ENCODE assay signal across 8 mouse cellular contexts in the genomic region with DNA sequence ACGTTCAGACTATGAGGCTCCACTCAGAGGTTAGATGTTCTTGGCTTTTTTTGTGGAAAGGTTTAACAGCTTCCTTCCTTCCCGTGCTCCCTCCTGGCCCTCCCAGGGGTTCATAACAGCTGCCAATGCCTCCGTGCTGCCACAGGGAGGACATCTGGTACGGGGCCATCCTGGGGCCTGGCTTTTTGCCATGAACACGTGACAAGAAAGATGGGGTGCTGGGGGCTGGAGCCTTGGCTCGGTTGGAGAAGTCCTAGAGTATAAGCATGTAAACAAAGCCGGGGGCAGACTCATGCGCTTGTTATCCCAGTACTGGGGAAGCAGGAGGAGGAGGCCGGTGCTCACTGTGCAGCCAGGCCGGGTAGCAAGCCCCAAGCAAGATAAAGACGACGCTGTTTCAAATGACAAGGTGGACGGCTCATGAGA.
DNase-seq lines count a peak whose midpoint lies in the region; ATAC-seq lines count a peak whose summit lies in the region.

No protein-coding gene starts in this region.

- H3K27me3 ChIP-seq in embryonic facial prominence, embryonic 12.5 days, result no peaks in the 10 kb centered on the region
- no peaks in the 10 kb centered on the region for H3K27me3 ChIP-seq in heart, embryonic 14.5 days (ENCODE audit: control insufficient read depth, insufficient read depth, low read length)
- no peaks in the 10 kb centered on the region for H3K27me3 ChIP-seq in kidney, embryonic 15.5 days

- peak; percentile 39 for DNase-seq in right cerebral cortex, postnatal 4 days
- DNase-seq in right cerebral cortex, postnatal 25 days, result no peak
- DNase-seq in lung, postnatal 36 days, result peak; percentile 85
- DNase-seq in skeletal muscle tissue, adult 2 months (ENCODE audit: low read depth, low spot score), result peak; percentile 64
- no peak for DNase-seq in left cerebral cortex, adult 9 months (ENCODE audit: low spot score in 2 of 2)

- no peaks in the 10 kb centered on the region for H3K9me3 ChIP-seq in embryonic facial prominence, embryonic 12.5 days
- no peaks in the 10 kb centered on the region for H3K9me3 ChIP-seq in heart, embryonic 14.5 days (ENCODE audit: control insufficient read depth, low read length)
- no peaks in the 10 kb centered on the region for H3K9me3 ChIP-seq in kidney, embryonic 15.5 days (replicated peaks)

- no peak overlapping the region for H3K9ac ChIP-seq in embryonic facial prominence, embryonic 12.5 days
- H3K9ac ChIP-seq in heart, embryonic 14.5 days (ENCODE audit: low read length), result no peak overlapping the region
- no peak overlapping the region for H3K9ac ChIP-seq in kidney, embryonic 15.5 days

- no peak for ATAC-seq in embryonic facial prominence, embryonic 12.5 days (ENCODE audit: insufficient number of reproducible peaks, insufficient read depth, low FRiP score, low TSS enrichment)
- peak; percentile 64 for ATAC-seq in heart, embryonic 14.5 days (ENCODE audit: insufficient number of reproducible peaks, insufficient read depth, low FRiP score, low read depth)
- peak; percentile 64 for ATAC-seq in kidney, embryonic 15.5 days (replicated peaks; ENCODE audit: low FRiP score)

- no peak overlapping the region for H3K4me3 ChIP-seq in embryonic facial prominence, embryonic 12.5 days
- H3K4me3 ChIP-seq in heart, embryonic 14.5 days (ENCODE audit: control insufficient read depth in 1 of 2, insufficient read depth in 1 of 2, low read depth in 1 of 2, low read length in 2 of 2), result no peak overlapping the region
- no peak overlapping the region for H3K4me3 ChIP-seq in kidney, embryonic 15.5 days (replicated peaks)

- no peaks in the 10 kb centered on the region for H3K36me3 ChIP-seq in embryonic facial prominence, embryonic 12.5 days
- no peaks in the 10 kb centered on the region for H3K36me3 ChIP-seq in heart, embryonic 14.5 days (ENCODE audit: control insufficient read depth, insufficient read depth, low read length)
- H3K36me3 ChIP-seq in kidney, embryonic 15.5 days, result no peaks in the 10 kb centered on the region

- 0 out of 2 replicates have a peak overlapping the region, but pooled peaks have one; percentile 30 for H3K27ac ChIP-seq in embryonic facial prominence, embryonic 12.5 days
- H3K27ac ChIP-seq in heart, embryonic 14.5 days (replicated peaks in 1 of 2; ENCODE audit: control insufficient read depth in 1 of 2, insufficient read depth in 1 of 2, low read depth in 2 of 2, low read length in 2 of 2), result peak overlapping the region; percentile 83 to 87
- peak overlapping the region; percentile 73 for H3K27ac ChIP-seq in kidney, embryonic 15.5 days

- H3K4me1 ChIP-seq in embryonic facial prominence, embryonic 12.5 days, result peaks cover 25% of the 10 kb centered on the region
- peaks cover 36 to 37% of the 10 kb centered on the region in 2 experiments for H3K4me1 ChIP-seq in heart, embryonic 14.5 days (ENCODE audit: control insufficient read depth in 2 of 2, insufficient read depth in 2 of 2, low read length in 2 of 2)
- peaks cover 35% of the 10 kb centered on the region for H3K4me1 ChIP-seq in kidney, embryonic 15.5 days

- no peak overlapping the region for H3K4me2 ChIP-seq in embryonic facial prominence, embryonic 12.5 days (replicated peaks)
- H3K4me2 ChIP-seq in heart, embryonic 14.5 days (ENCODE audit: low read length), result peak overlapping the region; percentile 14; the same call in 1 of the 2 replicates
- H3K4me2 ChIP-seq in kidney, embryonic 15.5 days, result no peak overlapping the region

- 34% methylated on average over 13 of the region's 13 CpGs for WGBS in embryonic facial prominence, embryonic 12.5 days
- 23% methylated on average over 13 of the region's 13 CpGs for WGBS in heart, embryonic 14.5 days
- WGBS in kidney, embryonic 15.5 days, result 35% methylated on average over 13 of the region's 13 CpGs

Comparison
In these comparisons a context has a peak if more than half of its experiments do, and no peak if none do; other contexts are left out.
1. DNase-seq: peak in right cerebral cortex, postnatal 4 days (single experiment), lung, postnatal 36 days (single experiment) and skeletal muscle tissue, adult 2 months (single experiment); none in right cerebral cortex, postnatal 25 days (single experiment) and left cerebral cortex, adult 9 months (0 of 2).
2. H3K27ac ChIP-seq: peak in every context shown above with its lines; median percentile 85 in heart, embryonic 14.5 days; 73 in kidney, embryonic 15.5 days; 30 in embryonic facial prominence, embryonic 12.5 days.